Mouse (Mus musculus) adrenal gland (tissue): ENCODE results near the gene Mroh8.
"Not testable (repeated sequence)": the region's sequence is repeated elsewhere in the genome, so short reads cannot be mapped to it uniquely, and the experiment has no call there.

ENCODE experiments used
- intact Hi-C: fragments of 180-260 bp; cut with DNase I; formaldehyde crosslinking; loops from one replicate; pipeline ENCODE4 v1.15.1; 2025

The Mroh8 gene

DNA sequence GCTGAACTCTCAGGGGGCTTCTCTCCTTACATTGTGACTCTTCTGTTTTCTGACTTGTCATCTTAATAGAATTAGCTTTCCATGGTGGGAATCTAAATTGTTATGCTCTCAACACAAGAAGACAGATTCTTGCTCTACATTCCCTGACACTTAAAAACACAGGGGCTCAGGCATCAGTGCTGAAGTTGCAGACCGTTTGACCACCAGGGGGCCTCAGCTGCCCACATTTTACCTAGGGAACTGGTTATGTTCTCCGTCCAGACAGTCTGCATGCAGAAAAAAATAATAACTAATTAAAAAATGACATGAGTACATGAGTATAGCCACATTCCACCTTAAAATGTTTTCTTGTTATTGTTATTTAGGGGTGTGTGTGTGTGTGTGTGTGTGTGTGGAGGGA, 12.7 kb upstream of the Mroh8 start:
- intact Hi-C loops, result no loop called here

DNA sequence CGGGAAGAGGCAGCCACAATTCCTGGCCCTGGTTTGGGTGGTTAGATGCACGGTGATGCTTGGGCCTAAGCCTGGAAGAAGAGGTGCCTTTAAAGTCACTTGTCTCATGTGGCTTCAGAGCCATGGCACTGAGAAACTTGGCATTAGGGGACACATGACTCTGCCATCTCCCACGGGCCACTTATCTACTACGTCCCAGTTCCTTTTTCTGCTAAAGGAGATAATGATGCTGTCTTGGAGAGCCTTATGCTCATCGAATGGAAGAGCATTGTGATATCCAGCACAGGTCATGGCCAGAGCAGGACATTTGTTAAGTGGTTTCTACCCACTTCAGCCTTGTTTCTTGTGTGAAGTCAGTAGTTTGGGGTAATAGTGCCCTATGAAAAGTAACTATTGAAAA, 9.6 kb upstream of the Mroh8 start:
- intact Hi-C loops, result no loop called here

DNA sequence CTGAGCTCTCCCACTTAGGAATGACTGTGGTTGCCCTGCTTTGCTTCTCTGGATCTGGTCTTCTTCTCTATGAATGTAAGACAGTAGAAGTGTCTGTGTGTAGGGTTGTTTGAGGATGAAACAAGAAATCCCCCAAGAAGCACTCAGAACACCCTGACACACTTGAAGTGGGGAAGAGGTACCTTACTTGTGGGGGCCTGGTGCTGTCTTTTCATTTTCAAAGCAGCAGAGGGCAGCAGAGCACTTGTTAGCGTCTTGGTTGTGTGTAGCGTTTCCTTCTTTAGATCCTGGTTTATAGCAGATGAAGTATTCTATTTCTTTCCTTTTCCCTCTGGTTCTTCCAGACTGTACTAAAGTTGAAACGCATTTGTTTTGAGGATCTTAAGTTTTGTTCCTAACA, 8.2 kb upstream of the Mroh8 start:
- intact Hi-C loops, result loop anchor here (2.0 kb wide), 1 partner anchor 283 kb away; the partner anchor contains the start of gene Blcap

DNA sequence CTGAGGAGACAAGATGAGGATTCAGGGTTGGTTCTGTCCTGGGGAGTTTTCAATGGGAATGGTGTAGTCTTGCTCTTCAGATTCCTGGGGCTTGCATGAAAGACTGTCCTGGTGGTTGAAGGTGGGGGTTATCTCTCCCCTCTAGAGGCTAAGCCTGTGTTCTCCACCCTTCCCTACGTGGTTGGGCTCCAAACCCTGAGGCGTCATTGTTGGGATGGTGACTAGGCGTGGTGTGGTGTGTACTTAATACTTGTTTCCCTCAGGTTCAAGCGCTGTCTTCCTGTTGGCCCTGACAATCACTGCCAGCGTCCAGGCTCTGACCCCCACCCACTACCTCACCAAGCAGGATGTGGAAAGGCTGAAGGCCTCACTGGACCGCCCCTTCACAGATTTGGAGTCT, 4.0 kb upstream of the Mroh8 start:
- intact Hi-C loops, result no loop called here

DNA sequence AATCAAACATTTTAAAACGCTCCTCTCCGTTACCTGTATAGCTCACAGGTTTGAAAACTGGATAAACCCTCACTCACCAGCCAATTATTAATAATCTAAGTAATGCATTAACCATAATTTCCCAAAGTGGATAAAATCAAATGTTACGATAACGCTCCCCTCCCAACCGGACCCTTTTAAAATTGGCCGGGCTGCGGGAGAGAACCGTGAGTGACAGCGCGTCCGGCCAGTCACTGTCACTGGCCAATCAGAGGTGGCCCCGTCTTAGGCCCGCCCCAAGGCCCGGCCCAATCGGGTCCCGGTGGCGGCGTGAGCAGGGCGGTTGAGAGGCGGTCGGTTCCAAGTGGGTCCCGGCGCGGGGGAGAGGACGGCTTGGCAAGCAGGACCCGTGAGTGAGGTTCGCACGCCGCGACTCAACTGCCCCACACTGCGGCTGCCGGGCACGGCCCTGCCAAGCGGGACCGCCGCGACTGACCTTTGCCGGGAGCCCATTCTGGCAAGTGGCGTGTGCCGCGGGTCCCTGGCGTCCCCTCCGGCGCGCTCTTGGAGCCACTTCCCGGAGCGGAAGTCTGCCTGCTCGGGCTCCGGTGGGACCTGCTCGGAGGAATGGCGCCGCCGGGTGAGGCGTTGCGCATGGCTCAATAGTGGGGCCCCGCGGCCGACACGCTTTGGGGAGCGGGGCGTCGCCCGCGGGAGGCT, 483 bp downstream of the Mroh8 start, which contains the start of gene Rpn2:
Gene Rpn2 (plus strand): TSS at position 301 of the 699 bp plus-strand sequence.
- intact Hi-C loops, result no loop called here

DNA sequence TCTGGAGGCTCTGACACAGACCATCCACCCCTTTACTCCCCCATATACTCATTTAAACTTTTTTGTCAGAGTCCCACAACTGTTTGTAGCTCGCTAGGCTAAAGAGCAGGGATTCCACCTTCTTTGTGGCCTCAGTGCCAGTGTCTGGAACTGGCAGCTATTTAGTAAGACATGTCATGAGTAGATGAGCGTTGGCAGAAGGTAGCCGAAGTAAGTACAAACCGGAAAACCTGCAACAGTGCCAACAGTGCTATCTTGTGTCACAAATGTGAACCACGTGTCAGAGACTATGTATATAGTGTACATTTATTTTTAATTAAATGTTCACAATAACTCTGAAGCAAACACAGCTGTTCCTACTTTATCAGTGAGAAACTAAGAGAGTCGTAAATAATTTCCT, 15.5 kb downstream of the Mroh8 start:
- intact Hi-C loops, result no loop called here

DNA sequence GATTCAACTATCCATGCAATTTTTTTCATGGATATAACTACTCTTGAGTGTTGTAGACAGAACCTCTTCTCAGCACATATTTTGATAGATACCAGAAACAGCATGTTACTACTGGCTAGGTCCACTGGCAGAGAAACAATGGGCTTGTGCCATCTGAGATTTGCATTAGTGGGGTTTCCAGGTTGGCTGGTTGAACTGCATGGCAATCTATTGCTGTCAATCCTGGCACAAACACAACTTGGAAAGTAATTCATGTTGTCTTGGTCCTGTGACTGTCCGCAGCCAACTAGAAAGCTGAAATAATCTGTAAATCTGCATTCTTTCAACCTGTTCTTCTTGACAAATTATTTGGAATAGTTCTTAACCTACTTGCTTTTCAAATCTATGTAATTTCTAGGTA, 16.2 kb downstream of the Mroh8 start:
- intact Hi-C loops, result no loop called here

DNA sequence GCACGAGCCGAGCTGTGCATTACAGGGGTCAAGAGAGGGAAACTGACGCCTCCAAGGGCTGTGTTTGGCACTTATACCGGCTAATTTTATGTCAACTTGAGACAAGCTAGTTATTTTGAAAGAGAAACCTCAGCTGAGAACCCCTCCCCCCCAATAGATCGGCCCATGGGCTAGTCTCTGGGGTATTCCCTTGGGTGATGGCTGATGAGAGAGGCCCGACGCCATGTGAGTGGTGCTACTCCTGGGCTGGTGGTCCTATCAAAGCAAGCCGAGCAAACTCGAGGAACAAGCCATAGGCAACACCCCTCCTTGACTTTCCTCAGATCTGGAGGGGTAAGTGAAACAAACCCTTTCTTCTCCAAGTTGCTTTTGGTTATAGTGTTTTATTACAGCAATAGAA, 16.8 kb downstream of the Mroh8 start:
- intact Hi-C loops, result no loop called here

DNA sequence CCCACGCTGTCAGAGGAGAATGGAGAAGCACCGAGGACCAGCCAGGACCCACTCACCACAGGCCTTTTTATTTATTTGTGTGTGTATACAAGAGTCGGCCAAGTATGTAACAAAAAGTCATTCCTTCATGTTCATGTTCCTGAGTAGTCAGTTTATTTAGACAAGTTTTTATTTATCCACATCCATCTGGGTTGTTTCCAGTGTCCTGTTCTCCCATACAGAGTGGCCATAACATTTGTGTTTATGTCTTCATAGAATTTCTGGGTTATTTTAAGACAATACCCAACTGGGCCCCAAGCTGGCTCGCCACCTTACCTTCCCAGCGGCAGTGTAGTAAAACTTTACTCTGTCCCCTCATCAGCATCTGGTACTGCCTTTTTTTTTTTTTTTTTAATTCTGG, 17.4 kb downstream of the Mroh8 start:
- intact Hi-C loops, result no loop called here

DNA sequence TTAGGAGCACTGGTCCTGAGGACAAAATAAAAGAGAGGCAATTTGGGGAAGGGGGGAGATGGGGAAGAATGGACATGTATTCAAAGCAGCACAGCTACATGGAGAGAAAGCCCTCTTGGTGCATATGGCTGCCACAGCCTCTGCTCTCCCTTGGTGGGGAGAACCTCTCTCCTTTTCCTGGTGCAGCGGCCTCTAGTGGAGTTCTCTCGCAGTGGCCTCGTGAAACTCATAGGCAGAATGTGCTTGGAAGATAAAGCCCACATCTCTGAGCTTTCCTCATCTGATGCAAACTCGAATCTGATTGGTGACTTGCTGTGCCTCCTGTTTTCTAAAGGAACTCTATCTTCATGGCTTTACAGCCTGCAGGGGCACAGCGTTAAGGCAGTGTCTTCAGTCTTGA, 19.6 kb downstream of the Mroh8 start:
- intact Hi-C loops, result no loop called here

DNA sequence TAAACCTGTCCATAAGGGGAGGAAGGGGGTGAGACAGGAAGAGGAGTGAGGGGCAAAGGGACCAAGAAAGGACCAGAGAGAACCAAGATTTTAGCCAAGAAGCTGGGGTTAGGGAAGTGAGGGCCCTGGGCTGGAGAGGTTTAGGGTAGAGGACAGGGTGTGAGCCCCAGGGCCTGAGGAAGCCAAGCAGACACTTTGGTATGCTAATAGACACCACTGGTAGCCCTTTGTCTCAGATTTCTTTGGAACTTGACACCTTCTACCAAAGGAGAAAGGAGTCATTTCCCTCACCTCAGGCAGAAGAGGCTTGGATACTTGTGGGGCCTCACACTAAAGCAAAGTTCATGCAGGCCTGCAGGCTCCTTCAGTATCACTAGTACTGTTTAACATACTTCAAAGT, 31.2 kb downstream of the Mroh8 start:
- intact Hi-C loops, result no loop called here

DNA sequence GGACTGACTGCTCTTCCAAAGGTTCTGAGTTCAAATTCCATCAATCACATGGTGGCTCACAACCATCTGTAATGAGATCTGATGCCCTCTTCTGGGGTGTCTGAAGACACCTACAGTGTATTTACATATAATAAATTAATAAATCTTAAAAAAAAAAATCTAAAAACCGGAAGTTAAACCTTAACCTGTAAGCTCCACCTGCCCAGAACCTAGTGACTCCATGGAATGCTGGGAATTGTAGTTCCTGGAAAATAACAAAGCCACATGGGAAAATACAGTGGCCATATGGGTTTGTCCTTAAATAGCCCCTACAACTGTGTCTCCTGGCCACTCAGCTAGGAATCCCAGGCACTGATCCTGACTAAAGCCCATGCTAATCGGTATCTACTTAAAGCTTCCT, 33.7 kb downstream of the Mroh8 start:
- intact Hi-C loops, result no loop called here

DNA sequence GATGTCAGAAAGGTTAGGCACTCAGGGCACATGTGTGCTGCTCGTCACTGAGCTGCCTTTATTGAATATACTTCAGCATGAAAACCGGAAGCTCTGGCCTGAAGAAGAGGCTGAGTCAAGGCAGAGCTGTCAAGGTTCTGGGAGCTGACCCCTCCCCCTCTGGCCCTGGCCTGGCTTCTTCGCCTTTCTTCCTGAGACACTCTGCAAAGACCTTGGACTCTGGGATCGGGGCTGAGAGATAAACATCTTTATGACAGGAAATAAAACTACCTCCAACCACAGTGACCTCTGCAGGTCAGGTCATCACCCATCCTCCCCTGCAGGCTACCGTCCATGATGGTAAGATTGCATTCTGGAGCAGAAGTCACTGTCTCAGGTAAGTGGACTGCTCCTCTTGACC, 34.3 kb downstream of the Mroh8 start:
- intact Hi-C loops, result no loop called here

DNA sequence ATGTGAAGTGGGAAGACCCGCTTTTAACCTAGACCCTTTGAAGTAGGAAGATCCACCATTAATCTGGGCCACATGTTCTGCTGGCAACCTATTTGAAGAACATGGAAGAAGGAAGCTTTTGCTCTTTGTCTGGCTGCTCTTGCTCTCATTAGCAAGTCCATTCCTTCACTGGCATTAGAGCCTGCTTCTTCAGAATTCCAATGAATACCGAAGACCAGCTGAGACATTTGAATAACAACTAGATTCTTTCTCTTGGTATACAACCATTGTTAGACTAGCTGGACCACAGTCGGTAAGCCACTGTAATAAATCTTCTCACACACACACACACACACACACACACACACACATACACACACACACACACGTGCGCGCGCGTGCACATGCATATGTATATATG, 43.4 kb downstream of the Mroh8 start:
- intact Hi-C loops, result no loop called here

DNA sequence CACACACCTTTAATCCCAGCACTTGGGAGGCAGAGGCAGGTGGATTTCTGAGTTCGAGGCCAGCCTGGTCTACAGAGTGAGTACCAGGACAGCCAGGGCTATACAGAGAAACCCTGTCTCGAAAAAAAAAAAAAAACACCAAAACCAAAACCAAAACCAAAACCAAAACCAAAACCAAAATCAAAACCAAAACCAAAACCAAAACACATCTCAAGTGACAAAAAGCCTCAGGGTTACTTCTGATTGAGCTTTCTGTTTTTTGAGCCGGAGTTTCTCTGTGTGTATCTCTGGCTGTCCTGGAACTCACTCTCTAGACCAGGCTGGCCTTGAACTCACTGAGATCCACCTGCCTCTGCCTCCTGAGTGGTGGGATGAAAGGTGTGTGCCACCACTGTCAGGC, 57.4 kb downstream of the Mroh8 start:
- intact Hi-C loops, result not testable (repeated sequence)

DNA sequence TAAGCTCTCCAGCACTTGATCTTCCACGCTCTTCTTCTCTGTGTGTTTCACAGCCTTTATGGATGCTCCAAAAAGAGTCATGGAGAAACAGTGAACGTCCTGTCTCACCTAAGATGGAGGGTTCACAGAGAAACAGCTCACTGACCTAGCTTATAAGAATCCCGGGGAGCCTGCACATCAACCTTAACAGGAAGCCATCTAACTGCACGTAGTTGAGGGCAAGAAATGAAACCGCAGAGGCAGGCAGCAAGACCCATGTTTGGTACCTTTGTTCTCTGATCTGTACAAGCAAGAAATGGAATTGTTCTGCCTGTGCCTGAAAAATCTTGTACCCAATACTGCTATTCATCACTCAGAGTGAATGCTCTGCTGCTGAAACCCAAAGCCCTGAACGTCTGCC, 59.2 kb downstream of the Mroh8 start:
- intact Hi-C loops, result no loop called here

DNA sequence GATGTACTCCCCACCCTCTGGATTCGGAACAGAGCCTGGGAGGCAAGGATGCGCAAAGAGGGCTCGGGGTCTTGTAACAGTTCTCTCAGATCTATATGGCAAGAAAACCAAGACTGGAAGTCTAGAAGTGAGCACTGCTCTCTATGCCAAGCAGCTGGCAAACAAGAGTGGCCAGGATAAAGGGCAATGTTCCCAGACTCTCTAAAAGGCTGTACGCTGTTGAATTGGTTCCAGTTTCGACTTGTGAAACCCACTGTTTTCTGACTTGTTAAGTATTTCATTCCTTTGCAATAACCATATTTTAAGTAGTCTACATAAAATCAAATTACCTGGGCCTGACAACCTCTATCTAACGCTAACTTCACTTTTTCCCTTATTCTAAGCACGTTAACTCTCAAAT, 67.6 kb downstream of the Mroh8 start:
- intact Hi-C loops, result no loop called here

DNA sequence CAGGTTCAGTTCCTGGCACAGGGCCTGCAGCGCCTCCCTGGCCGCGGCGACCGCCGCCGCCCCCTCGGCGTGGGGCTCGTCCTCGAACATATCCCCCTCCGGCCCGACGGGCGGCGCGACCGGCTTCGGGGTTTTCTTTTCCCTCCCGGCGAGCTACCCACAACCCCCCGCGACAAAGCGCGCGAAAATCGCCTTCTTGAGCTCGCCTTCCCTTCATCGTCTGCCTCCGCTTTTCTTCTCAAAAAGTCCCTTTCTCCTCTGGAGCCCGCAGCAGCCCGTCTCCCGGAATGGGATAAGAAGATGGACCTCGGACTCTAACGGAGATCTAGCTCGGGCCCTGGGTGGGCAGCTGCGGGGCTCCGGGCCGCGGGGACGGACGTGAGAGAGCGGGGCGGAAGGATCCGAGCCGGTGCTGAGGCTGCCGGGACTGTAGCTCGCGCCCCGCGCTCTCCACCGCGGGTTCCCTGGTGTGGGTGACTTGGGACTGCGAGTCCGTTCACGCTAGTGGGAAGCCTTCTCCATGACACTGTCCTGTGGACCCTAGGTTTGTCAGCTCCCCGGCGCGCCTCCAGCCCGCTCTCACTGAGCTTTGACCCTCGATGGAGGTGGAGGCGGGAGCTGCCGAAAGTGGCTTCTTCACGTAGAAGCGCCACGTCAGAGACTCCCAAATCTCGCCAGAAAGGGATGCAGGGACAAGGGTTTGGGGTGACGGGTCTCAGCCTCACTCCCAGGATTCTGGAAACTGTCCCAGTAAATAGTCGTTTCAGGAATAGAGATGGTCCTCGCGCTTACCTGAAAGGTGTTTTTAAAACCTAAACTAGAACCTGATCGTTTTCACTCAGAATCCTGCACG, 74.8 kb downstream of the Mroh8 start, which contains the start of gene Rbl1:
Gene Rbl1 (minus strand): TSS at position 169 of the 853 bp plus-strand sequence.
- intact Hi-C loops, result no loop called here

DNA sequence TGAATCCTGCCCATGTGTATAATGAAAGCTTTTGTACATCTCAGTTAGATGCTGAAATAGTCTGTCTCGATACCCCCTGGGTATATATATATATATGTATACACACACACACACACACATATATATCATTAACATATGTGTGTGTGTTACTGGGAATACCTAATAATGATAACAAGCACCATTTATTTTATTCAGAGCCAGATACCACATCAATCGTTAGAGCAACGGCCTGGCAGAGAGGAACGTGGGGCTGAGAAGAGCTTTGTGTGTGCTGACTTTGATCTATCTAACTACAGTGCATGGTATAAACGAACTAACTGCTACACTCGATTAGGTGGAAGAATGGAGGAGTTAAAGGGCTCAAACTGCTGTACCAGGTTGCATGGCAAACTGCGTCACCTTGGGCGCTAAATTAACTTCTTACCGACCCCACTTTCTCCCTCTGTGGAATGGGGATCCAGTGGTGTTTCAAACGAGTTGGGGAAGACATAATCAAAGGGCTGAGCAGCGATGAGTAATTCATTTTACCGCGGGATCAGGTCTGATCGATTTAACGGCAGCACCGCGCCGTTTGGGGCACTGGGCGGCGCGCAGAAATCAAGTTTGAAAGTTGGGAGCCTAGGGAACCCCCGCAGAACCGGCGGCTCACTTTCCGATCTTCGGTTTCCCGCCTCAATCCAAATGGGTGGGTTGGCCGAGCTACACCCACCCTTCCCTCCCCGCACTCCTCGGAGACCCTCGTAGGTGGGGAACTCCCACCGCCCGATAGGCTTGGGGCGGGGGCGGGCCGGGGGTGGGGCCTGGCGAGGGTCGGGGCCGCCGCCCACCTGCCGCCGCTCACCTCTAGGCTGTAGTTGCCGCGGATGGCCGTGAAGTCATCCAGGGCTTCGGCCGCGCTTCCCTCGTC, 75.6 kb downstream of the Mroh8 start:
- intact Hi-C loops, result no loop called here

DNA sequence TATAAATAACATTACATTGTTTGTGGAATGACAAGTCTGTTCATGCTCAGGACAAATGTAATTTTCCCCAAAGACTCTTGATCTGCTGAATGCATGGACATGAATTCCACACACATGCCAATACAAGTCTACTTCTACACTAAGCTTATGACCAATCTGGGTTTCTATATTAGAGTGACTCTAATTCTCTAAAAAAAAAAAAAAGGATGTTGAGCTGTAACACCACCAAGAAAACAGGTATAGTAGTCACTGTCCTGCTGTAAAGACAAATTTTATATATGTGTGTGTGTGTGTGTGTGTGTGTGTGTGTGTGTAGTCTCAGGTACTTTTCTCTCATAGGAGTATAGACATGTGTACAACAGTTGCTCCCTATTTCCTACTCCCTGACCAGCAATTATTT, 76.3 kb downstream of the Mroh8 start:
- intact Hi-C loops, result no loop called here

DNA sequence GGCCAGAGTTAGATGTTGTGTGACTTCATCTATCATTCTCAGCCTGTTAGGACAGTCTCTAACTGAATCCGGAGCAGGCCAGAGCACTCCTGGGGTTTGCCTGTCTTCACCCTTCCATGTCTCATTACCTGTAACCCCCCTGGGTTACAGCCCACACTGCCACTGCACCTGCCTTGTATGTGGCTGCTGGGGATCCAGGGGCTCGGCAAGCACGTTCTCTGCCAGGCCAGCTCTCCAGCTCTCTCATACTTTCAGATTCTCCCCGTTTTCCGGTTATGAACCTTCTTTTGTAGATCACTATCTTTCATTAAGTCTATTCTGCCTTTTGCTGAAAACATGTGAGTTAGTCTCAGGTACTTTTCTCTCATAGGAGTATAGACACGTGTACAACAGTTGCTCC, 77.0 kb downstream of the Mroh8 start:
- intact Hi-C loops, result no loop called here
